Mouse (Mus musculus): ENCODE data around the gene Cldn7. TPM values are rescaled to one million over a fixed set of nuclear protein-coding genes. Genes with fewer than 3 reads are reported as not detected.

Gene Cldn7
- total RNA-seq, 2 experiments from 2014 or later = not detected

DNA sequence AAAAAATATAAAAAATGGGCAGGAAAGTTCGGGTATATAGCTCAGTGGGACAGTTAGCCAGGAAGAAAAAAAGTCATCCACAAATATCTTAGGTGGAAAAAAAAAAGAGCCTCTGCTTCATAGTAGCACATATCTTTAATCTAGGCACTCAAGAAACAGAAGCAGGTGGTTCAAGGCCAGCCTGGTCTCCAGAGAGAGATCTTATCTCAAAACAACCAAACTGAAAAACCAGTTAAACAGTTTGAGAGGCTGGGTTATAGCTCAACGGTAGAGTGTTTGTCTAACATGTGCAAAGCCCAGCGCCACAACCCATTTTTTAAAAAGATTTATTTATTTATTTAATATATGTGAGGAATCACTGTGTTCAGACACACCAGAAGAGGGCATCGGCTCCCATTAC is 31.5 kb upstream of the Cldn7 start:
- no peak for DNase-seq (ENCODE audit: low spot score)

DNA sequence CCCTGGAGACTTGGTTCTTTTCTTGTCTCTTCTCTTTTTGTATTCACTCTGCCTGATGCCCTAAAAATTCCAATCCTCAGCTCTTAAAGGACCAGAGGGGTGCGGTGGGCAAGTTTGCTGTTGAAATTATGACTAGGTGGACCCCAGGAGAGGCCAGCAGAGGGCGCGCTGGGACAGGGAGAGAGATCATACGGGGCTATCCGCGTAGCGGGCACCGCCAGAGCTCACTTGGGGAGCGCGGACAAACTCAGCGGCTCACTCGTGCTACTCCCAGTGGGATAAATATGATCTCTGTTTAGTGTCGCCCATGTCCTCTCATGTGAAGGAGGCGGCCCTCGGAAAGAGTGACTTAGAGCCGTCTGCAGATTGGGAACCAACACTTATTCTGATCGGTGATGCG is 30.4 kb upstream of the Cldn7 start:
- peak; percentile 96 for DNase-seq (ENCODE audit: low spot score)

DNA sequence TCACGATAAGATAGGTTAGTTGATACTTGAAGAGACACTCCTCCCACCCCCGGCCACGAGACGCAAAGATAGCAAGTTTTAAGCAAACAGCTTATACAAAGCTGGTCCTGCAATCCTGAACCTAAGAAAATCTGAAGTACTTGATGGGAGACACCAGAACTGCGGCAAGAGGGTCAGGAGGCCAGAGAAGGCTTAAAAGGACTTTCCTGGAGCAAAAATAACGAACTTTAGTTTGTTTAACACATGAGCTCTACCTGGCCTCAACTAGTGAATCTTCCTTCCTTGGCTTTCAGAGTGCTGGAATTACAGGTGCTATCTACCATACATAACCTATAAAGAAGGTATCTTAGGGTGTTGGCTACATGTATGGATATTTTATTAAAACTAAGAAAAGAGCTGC is 29.9 kb upstream of the Cldn7 start:
- no peak for DNase-seq (ENCODE audit: low spot score)

GRCm38 (mm10) chr11:69935137-69935879 is 29.3 kb upstream of the Cldn7 start, which contains the start of gene Ybx2:
TSS of gene Ybx2 (plus strand) at chr11:69935796.
- DNase-seq (ENCODE audit: low spot score) = peak; percentile 92

DNA sequence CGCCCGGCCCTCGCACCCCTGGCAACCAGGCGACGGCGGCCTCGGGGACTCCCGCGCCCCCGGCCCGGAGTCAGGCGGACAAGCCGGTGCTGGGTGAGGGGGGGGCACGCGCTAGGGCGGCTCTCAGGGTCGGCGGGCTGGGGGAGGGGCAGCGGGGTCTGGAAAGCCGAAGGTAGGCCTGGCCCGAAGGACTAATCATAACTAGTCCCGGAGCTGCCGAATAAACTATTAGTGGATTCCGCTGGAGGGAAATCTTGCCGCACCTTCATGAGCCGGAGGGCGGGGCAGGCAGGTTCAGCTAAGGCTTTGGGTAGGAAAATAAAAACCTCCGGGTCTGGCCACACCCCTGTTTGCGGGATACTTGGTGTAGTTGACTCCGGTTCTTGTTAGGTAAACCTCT is 28.4 kb upstream of the Cldn7 start:
- DNase-seq (ENCODE audit: low spot score) = no peak

GRCm38 (mm10) chr11:69936714-69937347 is 27.7 kb upstream of the Cldn7 start:
- peak; percentile 42 for DNase-seq (ENCODE audit: low spot score)

GRCm38 (mm10) chr11:69937385-69937784 is 27.2 kb upstream of the Cldn7 start:
- DNase-seq (ENCODE audit: low spot score) = peak; percentile 71

DNA sequence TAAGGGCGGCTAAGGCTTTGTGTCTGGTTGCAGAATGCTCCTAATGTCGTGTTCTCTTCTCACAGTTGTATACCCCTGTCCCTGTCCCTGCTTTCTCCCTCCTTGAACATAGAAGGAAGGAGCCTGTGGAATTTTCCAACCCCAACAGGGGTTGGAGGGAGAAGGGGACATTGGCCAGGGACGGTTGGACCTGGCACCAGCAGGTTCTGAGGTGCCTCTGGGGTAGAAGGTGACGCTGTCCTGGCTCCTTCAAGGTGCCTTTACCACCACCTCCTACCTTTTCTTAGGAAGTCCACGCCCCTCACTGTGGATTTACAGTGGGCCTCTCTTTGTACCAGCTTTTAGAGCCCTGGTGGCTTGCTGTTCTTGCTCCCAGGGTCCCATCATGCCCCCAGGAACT is 26.7 kb upstream of the Cldn7 start:
- DNase-seq (ENCODE audit: low spot score) = no peak

GRCm38 (mm10) chr11:69938401-69938979 is 26.1 kb upstream of the Cldn7 start:
- no peak for DNase-seq (ENCODE audit: low spot score)

GRCm38 (mm10) chr11:69939181-69939580 is 25.4 kb upstream of the Cldn7 start:
- DNase-seq (ENCODE audit: low spot score) = peak; percentile 30

- DNase-seq (ENCODE audit: low spot score) = no peak
Observed at GRCm38 (mm10) chr11:69939731-69940130, 24.8 kb upstream of the Cldn7 start.

- DNase-seq (ENCODE audit: low spot score) = peak; percentile 30
Observed at GRCm38 (mm10) chr11:69940962-69941361, 23.6 kb upstream of the Cldn7 start.

GRCm38 (mm10) chr11:69945216-69945615 is 19.4 kb upstream of the Cldn7 start:
- peak; percentile 24 for DNase-seq (ENCODE audit: low spot score)

- DNase-seq (ENCODE audit: low spot score) = no peak
Observed at GRCm38 (mm10) chr11:69945997-69946891, 18.3 kb upstream of the Cldn7 start.

GRCm38 (mm10) chr11:69947337-69948065 is 17.1 kb upstream of the Cldn7 start:
- peak; percentile 88 for DNase-seq (ENCODE audit: low spot score)

GRCm38 (mm10) chr11:69948066-69948762 is 16.4 kb upstream of the Cldn7 start, which contains the start of gene Slc2a4:
TSS of gene Slc2a4 (minus strand) at chr11:69948188.
- DNase-seq (ENCODE audit: low spot score) = peak; percentile 96

GRCm38 (mm10) chr11:69948763-69949150 is 15.8 kb upstream of the Cldn7 start:
- DNase-seq (ENCODE audit: low spot score) = peak; percentile 95

- DNase-seq (ENCODE audit: low spot score) = peak; percentile 31
Observed at GRCm38 (mm10) chr11:69950807-69951459, 13.6 kb upstream of the Cldn7 start.

DNA sequence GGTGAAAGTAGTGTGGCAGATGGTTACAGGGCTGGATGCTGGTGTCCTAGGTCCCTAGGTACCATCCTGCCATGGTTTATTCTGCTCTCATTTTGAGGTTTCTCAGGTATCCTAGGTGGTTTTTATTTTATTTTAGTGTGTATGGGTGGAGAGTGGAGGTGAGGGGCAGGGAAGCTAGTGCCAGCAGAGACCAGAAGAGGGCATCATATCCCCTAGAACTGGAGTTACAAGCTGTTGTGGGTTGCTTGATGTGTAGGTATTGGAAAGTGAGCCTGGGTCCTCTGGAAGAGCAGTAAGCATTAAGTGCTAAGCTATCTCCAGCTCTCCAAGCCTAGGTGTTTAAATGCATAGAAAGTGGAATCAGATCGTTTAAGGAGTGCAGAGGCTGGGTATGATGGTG is 12.3 kb upstream of the Cldn7 start:
- no peak for DNase-seq (ENCODE audit: low spot score)

Measured in gastrocnemius, adult 18-20 months (tissue).